Mouse (Mus musculus): ENCODE measurements around the gene Mapkap1.

GRCm38 (mm10) chr2:34647410-34647809 is 240.8 kb downstream of the Mapkap1 start:
- no peak for TF ChIP-seq POLR2A (IDR thresholded peaks at IDR 0.05; ENCODE audit: control insufficient read depth, low read depth, low read length)
- no peak for TF ChIP-seq CTCF (IDR thresholded peaks at IDR 0.05; ENCODE audit: control insufficient read depth, insufficient read depth, insufficient replicate concordance, low read depth, low read length)
